Mouse (Mus musculus) ES-E14 (cell line): Measurements from ENCODE around the gene Sox5.

Experiments
- MAFK ChIP-seq: IDR thresholded peaks from 2 replicates; pipeline ENCODE4 v1.6.1; 2014; ENCODE audit warnings: mild to moderate bottlenecking, low read depth, low read length, inconsistent platforms; ENCODE audit not compliant: insufficient read depth
- ZNF384 ChIP-seq: IDR thresholded peaks from 2 replicates; pipeline ENCODE4 v1.6.1; 2012; ENCODE audit warnings: low read depth, low read length, inconsistent platforms

- no peak for TF ChIP-seq ZNF384
- TF ChIP-seq MAFK: no peak
Measured at GRCm38 (mm10) chr6:143841109-143841638, 940.6 kb downstream of the Sox5 start.
